Mouse (Mus musculus) myocyte (in vitro differentiated cells): ENCODE measurements around the gene Fam227b. TPM values are rescaled to one million over a fixed set of nuclear protein-coding genes. Genes with fewer than 3 reads are reported as not detected.

Experiments
- H3K27me3 ChIP-seq: one replicate; pipeline ENCODE4 v1.6.1; 2011; ENCODE audit not compliant: control insufficient read depth, insufficient read depth, insufficient read length
- H3K36me3 ChIP-seq: one replicate; pipeline ENCODE4 v1.6.1; 2011; ENCODE audit not compliant: control insufficient read depth, insufficient read depth
- H3K4me2 ChIP-seq: one replicate; pipeline ENCODE4 v1.6.1; 2011; ENCODE audit warnings: low read depth, control low read depth
- H3K4me3 ChIP-seq: one replicate; pipeline ENCODE4 v1.5.1; 2011; ENCODE audit warnings: mild to moderate bottlenecking, control low read depth, moderate library complexity
- H3K79me2 ChIP-seq: one replicate; pipeline ENCODE4 v1.6.1; 2011; ENCODE audit not compliant: control insufficient read depth, insufficient read depth
- H3ac ChIP-seq: one replicate; pipeline ENCODE4 v1.6.1; 2011; ENCODE audit not compliant: control insufficient read depth, insufficient read length
- CEBPB ChIP-seq: IDR thresholded peaks from 2 replicates; pipeline ENCODE4 v1.6.1; 2011; ENCODE audit warnings: mild to moderate bottlenecking, moderate library complexity; ENCODE audit not compliant: poor library complexity, insufficient read depth, severe bottlenecking
- E2F4 ChIP-seq: IDR thresholded peaks from one replicate; pipeline ENCODE4 v1.6.1; 2011; ENCODE audit warnings: mild to moderate bottlenecking, control low read depth, moderate library complexity; ENCODE audit not compliant: insufficient read depth
- MAX ChIP-seq: IDR thresholded peaks from one replicate; pipeline ENCODE4 v1.6.1; 2011; ENCODE audit warnings: low read depth, mild to moderate bottlenecking, control low read depth
- MYOD1 ChIP-seq, 3 experiments: IDR thresholded peaks; one replicate each; pipeline ENCODE4 v1.6.1; 2011; ENCODE audit warnings: control low read depth in 2 of 3, low read depth in 2 of 3, mild to moderate bottlenecking in 2 of 3, moderate library complexity in 1 of 3; ENCODE audit not compliant: insufficient read length in 2 of 3, control insufficient read depth in 1 of 3
- MYOG ChIP-seq, 3 experiments: IDR thresholded peaks; one replicate each; pipeline ENCODE4 v1.6.1; 2011; ENCODE audit warnings: control low read depth in 2 of 3, low read depth in 2 of 3, mild to moderate bottlenecking in 2 of 3; ENCODE audit not compliant: insufficient read length in 2 of 3, control insufficient read depth in 1 of 3, insufficient read depth in 1 of 3
- POLR2A ChIP-seq: IDR thresholded peaks from one replicate; pipeline ENCODE4 v1.6.1; 2011; ENCODE audit warnings: low read depth, mild to moderate bottlenecking, control low read depth, moderate library complexity; ENCODE audit not compliant: insufficient read length
- POLR2AphosphoS2 ChIP-seq: IDR thresholded peaks from one replicate; pipeline ENCODE4 v1.6.1; 2011; ENCODE audit warnings: low read depth, control low read depth; ENCODE audit not compliant: insufficient read length
- REST ChIP-seq: IDR thresholded peaks from one replicate; pipeline ENCODE4 v1.6.1; 2011; ENCODE audit warnings: mild to moderate bottlenecking, control low read depth, moderate library complexity; ENCODE audit not compliant: insufficient read depth, insufficient read length
- SRF ChIP-seq: IDR thresholded peaks from one replicate; pipeline ENCODE4 v1.6.1; 2011; ENCODE audit warnings: low read depth; ENCODE audit not compliant: control insufficient read depth, insufficient read length
- TCF12 ChIP-seq: IDR thresholded peaks from one replicate; pipeline ENCODE4 v1.6.1; 2011; ENCODE audit warnings: mild to moderate bottlenecking, control low read depth; ENCODE audit not compliant: poor library complexity, insufficient read depth, severe bottlenecking
- TCF3 ChIP-seq: IDR thresholded peaks from one replicate; pipeline ENCODE4 v1.6.1; 2011; ENCODE audit warnings: low read depth, control low read depth; ENCODE audit not compliant: insufficient read length
- USF1 ChIP-seq: IDR thresholded peaks from one replicate; pipeline ENCODE4 v1.6.1; 2011; ENCODE audit warnings: low read depth, mild to moderate bottlenecking, control low read depth, moderate library complexity
- polyA plus RNA-seq: library from polyadenylated mRNA; unstranded; fragments of >200 nt; fragmentation: generic; extraction: Trizol; gene quantifications from one replicate; pipeline ENCODE4 v1.2.1, GENCODE M21; 2012; ENCODE audit warnings: missing spikeins

The Fam227b gene
- polyA plus RNA-seq, 1 experiment: not detected

- no peak for TF ChIP-seq E2F4
- no peak for TF ChIP-seq SRF
- no peak for TF ChIP-seq TCF3
- no peak for TF ChIP-seq USF1
- TF ChIP-seq TCF12: no peak
- H3K4me2 ChIP-seq: no peak overlapping the region
- H3K27me3 ChIP-seq: no peaks in the 10 kb centered on the region
- no peaks in the 10 kb centered on the region for H3K79me2 ChIP-seq
- H3K4me3 ChIP-seq: no peak overlapping the region
- no peaks in the 10 kb centered on the region for H3K36me3 ChIP-seq
- no peak overlapping the region for H3ac ChIP-seq
Observed at GRCm38 (mm10) chr2:126006742-126007141, 145.1 kb downstream of the Fam227b start.

DNA sequence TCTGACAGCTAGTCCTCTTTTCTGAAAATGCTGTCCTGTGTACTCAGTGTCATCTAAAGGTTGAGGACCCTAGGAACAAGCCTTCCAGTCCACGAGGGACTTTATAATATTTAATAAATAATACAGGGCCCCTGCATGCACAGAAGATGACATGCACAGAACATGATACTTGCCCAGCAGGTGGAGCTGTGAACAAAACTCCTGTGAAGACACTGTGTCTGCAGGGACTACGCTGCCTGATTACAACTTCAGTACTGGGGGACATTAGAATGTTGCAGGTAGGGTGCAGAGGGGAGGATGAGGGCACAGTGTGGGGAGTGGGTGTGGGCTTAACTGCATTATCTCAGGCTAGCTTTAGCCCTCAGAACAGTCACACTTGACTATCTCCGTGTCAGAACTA is 145.7 kb downstream of the Fam227b start:
- Histone ChIP-seq H3ac (no peak overlapping the region), H3K36me3 (no peaks in the 10 kb centered on the region), H3K27me3 (no peaks in the 10 kb centered on the region), H3K79me2 (no peaks in the 10 kb centered on the region), H3K4me3 (no peak overlapping the region), H3K4me2 (no peak overlapping the region)
- no peak for TF ChIP-seq CEBPB
- TF ChIP-seq POLR2A: no peak
- no peak for TF ChIP-seq POLR2AphosphoS2
- no peak for TF ChIP-seq MAX
- no peak for TF ChIP-seq REST
- TF ChIP-seq MYOD1 (IDR thresholded peaks at IDR 0.05; ENCODE audit: control insufficient read depth in 1 of 3, insufficient read length in 2 of 3, low read depth in 2 of 3): no peak
- no peak for TF ChIP-seq TCF3
- TF ChIP-seq MYOG (IDR thresholded peaks at IDR 0.05; ENCODE audit: control insufficient read depth in 1 of 3, insufficient read depth in 1 of 3, insufficient read length in 2 of 3, low read depth in 2 of 3): no peak
- no peak for TF ChIP-seq SRF
- TF ChIP-seq USF1: no peak
- TF ChIP-seq TCF12: no peak
- TF ChIP-seq E2F4: no peak

GRCm38 (mm10) chr2:126002291-126002690 is 149.5 kb downstream of the Fam227b start:
- H3K79me2 ChIP-seq: no peaks in the 10 kb centered on the region
- no peak overlapping the region for H3K4me3 ChIP-seq
- H3K4me2 ChIP-seq: no peak overlapping the region
- no peaks in the 10 kb centered on the region for H3K27me3 ChIP-seq
- TF ChIP-seq E2F4 (no peak), MYOD1 (IDR thresholded peaks at IDR 0.05; ENCODE audit: control insufficient read depth in 1 of 3, insufficient read length in 2 of 3, low read depth in 2 of 3) (no peak)
- no peaks in the 10 kb centered on the region for H3K36me3 ChIP-seq
- no peak overlapping the region for H3ac ChIP-seq

GRCm38 (mm10) chr2:125975808-125976345 is 175.9 kb downstream of the Fam227b start:
- no peak for TF ChIP-seq MAX
- peak; percentile 90 for TF ChIP-seq CEBPB
- no peak for TF ChIP-seq E2F4
- no peak for TF ChIP-seq POLR2AphosphoS2
- TF ChIP-seq TCF3: no peak
- TF ChIP-seq POLR2A: no peak
- no peak for TF ChIP-seq SRF
- TF ChIP-seq TCF12: no peak
- H3K4me2 ChIP-seq: peak overlapping the region; percentile 32
- H3K27me3 ChIP-seq: no peaks in the 10 kb centered on the region
- H3ac ChIP-seq: no peak overlapping the region
- H3K36me3 ChIP-seq: no peaks in the 10 kb centered on the region
- no peak overlapping the region for H3K4me3 ChIP-seq
- H3K79me2 ChIP-seq: no peaks in the 10 kb centered on the region

DNA sequence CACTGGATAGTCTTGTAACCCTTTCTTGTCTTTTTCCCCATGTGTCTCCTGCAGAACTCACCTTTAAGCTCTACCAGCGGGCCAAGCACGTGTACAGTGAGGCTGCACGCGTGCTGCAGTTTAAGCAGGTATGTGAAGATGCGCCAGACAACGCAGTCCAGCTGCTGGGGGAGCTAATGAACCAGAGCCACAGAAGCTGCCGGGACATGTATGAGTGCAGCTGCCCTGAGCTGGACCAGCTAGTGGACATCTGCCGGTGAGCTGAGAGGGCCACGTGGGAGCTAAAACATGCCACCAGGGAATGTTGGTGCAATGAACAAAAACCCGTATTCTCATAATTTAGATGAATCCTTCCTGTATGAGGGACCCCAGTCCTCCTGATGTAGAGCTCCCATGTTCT is 176.6 kb downstream of the Fam227b start:
- Histone ChIP-seq H3ac (no peak overlapping the region), H3K79me2 (no peaks in the 10 kb centered on the region), H3K4me2 (no peak overlapping the region), H3K36me3 (no peaks in the 10 kb centered on the region), H3K27me3 (no peaks in the 10 kb centered on the region), H3K4me3 (no peak overlapping the region)
- TF ChIP-seq MAX (no peak), POLR2A (no peak), TCF3 (no peak), POLR2AphosphoS2 (no peak), REST (no peak), MYOG (IDR thresholded peaks at IDR 0.05; ENCODE audit: control insufficient read depth in 1 of 3, insufficient read depth in 1 of 3, insufficient read length in 2 of 3, low read depth in 2 of 3) (no peak), MYOD1 (IDR thresholded peaks at IDR 0.05; ENCODE audit: control insufficient read depth in 1 of 3, insufficient read length in 2 of 3, low read depth in 2 of 3) (no peak), USF1 (no peak), SRF (no peak)
